Mouse (Mus musculus) lung, postnatal 36 days (tissue): ENCODE results near the gene Ap1m2.
A peak's percentile ranks its signal among the peaks of the same experiment; 100 is the strongest.
"Not testable (repeated sequence)": the region's sequence is repeated elsewhere in the genome, so short reads cannot be mapped to it uniquely, and the experiment has no call there.

Experiments used
- DNase-seq: peaks from one replicate; pipeline ENCODE4 v3.0.0; 2022; ENCODE audit warnings: mixed read lengths

The Ap1m2 gene

DNA sequence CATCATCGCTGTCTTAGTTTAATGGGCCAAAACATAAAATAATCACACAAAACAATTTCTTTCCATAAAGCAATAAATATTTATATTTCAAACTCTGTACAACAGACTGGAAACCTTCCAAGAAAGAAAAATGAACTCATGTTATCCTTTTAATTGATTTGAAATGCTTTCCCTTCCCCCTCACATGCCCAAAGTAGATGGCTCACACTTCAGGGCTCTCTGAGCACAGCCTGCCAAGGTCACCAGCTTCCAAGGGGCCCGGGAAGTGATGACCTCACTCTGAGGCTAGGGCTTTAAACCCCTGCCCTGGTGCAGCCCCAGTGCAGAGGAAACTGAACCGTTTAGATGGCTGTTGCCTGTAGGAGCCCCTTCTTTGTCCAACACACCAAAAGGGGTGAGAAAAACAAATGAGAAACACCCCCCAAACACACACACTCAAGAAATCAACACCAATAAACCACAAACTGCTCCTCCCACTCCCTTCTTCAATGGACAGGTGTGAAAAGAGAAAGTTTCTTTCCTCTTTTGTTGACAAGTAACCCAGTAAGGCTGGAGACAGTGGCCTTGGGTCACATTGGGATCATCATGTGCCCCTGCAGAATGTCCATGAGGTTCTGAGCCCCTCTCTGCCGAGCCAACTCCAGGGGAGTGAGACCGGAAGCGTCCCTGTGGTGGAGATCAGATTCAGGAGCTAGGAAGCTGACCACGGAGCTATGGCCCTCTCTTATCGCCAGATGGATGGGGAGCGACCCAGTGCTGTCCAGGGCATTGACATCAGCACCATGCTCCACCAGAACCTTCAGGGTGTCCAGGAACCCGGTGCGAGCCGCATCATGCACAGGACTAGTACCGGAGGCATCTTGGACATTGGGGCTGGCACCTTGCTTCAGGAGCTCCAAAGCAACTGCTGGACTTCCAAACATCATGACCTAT is 23.5 kb downstream of the Ap1m2 start:
- DNase-seq = peak; percentile 37

DNA sequence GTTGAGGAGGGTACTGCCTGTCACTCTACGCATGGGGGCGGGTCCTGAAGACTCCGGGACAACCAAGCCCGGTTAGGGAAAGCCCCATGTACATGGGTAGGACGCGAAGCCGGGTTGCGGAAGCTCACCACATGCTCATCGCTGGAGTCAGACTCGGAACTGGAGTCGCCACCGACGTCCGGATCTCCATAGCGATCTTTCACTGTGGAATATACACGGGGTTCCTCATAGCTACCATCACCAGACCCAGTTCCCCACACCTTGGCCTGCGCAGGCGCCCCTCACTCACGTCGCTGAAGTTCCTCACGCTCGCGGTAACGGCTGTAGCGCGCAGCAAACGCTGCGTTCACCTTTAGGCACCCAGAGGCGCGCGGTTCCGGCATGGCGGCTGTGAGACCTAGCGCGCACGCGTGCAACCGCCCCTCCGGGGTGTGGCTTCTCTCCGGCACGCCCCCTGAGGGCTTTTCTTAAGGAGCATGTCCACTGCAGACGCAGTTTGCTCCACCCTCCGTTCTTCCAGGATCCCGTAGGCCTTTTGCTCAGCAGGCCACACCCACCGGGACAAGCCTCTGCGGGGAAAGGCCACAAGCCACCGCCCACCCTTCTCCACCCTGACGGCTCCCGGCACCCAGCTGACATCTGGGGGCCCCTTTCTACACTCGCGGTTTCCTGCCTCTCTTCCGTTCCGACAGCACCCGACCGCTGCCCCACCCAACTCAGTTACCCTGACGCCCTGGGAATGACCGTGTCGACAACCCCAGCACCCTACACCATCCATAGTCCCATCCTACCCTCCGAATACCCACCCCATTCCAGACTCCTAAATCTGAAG is 24.4 kb downstream of the Ap1m2 start, which contains the start of gene Kri1:
Gene Kri1 (minus strand): TSS at position 399 of the 832 bp plus-strand sequence.
- peak; percentile 100 for DNase-seq

DNA sequence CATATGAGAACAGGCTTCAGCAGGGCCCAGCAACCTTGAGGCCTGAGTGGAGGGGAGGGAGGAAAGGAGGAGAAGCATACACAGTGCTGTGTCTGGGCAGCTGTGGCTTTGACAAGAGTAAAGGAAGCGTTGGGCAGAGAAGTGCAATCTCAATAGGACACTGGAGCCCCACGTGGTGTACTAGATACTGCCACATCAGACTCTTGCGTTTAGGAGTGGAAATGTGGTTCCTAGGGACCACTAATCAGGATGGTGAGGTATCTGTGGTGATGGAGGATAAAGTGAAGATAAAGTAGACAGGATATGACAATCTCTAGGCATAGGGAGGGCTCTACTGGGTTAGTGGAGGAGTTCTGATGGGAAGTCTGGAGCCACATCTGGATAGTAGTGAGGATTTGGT is 25.4 kb downstream of the Ap1m2 start:
- DNase-seq = no peak

DNA sequence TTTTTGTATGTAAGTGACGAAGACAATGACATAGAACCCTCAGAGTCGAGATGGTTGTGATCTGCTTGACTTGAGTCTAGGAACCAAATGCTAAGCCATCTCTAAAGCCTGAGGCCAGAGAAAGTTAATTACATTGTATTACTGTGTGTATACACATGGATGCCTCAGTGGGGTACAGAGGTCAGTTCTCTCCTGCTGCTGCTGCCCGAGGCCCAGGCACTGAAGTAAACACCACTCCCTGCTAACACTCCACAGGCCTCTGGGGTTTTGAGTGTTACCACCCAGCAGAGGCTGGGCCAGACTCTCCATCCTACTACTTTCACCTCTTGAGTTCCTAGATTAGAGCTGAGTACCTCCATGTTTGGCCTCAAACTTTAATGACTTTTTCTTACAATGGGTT is 28.1 kb downstream of the Ap1m2 start:
- DNase-seq = no peak

DNA sequence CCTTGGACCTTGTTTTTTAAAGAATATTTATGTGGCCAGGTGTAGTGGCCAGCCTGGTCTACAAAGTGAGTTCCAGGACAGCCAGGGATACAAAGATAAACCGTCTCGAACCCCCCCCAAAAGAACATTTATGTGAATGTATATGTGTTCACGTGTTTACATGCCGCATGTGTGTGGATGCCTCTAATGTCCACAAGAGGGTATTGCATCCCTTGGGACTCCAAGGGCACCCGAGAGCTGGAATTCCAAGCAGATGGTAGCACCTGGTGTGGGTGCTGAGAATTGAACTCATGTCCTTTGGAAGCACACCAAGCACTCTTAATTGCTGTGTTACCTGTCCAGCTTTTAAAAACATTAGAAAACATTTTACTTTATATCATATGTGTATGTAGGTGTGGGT is 28.5 kb downstream of the Ap1m2 start:
- DNase-seq = no peak

DNA sequence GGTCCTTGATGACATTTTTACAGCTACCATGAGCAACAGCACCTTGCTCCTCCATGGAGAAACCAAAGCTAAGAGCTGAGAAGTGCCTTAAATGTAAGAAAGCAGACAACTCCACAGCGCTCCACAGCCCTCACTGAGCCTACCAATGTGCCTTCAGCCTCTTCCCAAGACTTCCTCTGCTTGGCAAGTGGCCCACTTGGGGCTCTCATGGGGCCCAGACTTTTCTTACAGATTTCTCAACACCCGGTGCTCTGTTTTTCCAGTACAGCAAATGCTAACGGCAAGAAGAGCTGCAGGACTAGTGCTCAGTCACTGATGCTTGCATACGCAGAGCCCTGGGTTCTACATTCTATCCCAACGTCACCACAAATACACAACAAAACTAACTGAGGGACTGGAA is 34.4 kb downstream of the Ap1m2 start:
- DNase-seq = no peak

DNA sequence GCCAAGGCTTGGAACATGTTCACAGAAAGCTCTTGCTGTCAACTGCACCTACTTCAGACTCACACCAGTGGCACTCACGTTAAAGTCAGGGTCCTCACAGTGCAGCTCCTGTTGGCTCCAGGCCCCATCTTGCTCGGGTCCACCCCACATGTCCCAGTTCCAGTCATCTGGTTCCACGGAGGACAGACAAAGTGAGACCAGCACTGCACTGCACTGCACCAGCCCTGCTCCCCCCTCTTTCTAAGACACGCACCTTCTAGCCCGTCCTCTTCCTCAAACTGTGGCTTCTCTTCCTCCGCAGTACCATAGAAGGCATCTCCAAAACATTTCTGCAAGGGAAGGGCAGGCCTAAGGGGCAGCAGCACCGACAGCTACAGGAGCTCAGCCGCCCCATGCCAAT is 35.8 kb downstream of the Ap1m2 start:
- no peak for DNase-seq

DNA sequence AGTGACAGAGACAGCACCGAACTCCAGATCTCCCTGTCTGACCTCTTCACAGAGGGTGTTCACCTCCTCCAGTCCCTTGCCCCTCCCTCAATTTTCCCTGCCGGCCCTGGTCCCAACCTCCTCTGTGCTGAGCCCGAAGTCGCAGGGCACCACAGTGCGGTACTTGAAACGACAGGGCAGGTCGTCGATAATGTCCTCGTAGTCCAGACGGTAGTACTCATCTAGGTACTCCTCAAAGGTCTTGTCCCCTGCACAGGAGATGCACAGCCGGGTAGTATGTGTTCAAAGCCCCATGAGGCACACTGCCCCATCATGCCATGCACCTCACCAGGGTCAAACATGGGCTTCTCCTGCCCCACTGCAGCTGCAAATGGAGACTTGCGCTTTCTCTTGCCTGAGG is 36.4 kb downstream of the Ap1m2 start:
- no peak for DNase-seq

DNA sequence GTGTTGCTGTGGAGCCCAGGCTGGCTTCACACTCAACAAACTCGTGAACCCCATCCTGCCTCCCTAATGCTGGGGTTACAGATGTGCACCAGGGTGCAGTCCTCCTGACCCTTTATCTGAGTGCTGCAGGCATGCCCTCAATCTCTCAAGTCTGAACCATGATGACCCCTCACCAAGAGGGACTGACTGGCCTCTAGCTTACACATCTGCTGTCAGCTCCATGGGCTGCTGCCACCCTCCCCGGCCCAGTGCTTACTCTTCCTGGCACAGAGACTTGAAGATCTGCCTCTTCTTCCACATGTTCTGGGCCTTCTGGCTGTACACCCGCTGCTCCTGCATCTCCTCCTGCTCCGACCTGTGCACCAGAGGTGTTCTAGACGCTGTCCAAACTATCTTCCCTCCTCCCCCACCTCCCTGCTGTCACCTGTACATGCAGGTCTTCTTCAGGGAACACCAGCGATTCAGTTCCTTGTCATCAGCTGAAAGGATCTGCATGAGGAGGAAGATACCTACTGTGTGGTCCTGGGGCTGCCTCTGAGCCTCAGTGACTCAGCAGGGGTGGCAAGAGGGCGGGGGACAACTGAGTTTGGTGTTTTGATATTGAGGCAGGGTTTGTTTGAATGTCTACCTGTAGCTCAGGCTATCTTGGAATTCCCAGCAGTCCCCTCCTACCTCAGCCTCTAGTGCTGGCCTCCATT is 37.0 kb downstream of the Ap1m2 start:
- no peak for DNase-seq

DNA sequence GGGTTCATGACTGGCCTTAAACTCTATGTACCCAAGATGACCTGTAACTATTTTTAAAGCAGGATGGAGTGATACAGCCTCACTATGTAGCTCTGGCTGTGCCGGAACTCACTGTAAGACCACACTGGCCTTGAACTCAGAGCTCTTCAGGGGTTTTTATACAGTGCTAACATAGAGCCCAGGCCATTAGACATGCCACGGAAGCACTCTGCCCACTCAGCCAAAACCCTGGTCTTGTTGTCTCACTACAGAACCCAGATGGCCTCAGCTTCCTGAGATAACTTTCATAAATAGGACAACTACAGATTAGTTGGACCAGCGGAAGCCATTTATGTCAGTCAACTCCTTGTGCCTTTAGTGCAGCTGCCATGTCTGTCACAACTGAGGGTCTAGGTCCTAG is 37.8 kb downstream of the Ap1m2 start:
- no peak for DNase-seq

DNA sequence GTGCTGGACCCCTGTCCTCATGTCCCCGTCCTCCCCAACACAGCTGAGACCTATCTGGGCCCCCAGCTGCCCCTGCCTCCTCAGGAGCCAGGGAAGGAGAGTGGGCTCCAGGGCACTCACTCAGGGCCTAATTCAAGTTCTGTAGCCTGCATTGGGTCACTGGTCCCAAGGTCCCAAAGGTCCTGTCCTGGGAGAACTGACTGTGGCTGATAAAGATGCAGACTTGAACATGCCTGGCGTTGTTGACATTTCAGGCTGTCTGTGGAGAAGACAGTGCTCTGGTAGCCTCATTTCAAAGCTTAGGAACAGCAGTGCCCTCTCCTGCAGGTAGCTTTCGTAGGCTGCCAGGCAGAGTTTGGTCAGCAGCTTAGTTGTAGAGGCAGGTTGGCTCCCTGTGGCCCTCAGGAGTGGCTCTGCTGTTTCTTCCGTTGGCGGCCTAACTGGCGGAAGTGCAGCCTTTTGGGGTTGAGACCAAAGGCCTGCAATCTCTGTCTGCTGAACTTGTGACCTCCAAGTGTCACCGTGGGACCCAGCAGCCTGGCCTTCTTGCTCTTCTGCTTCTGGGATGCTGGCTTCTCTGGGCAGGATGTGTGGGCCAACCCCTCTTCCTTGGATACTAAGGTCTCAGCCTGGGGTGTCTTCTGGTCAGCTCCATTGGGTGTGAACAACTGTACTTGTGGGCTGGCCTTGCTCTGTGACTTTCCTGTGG is 38.5 kb downstream of the Ap1m2 start:
- DNase-seq = peak; percentile 60

DNA sequence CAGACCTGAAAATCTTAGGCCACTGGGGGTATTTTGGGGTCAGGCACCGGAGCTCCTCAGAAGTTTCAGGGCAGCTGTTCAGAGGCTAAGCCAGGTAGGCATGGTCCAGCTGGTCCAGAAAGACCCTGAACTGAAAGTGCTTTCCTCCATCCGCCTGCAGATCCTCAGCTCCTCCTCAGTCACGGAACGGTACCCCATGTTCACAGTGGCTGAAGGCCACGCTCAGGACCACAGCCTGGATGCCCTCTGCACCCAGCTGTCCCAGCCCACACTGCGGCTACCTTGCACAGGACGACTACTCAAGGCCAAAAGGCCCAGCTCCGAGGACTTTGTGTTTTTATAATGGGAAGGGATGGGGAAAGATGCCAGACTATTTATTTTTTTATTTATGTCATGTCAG is 39.0 kb downstream of the Ap1m2 start:
- DNase-seq = no peak

DNA sequence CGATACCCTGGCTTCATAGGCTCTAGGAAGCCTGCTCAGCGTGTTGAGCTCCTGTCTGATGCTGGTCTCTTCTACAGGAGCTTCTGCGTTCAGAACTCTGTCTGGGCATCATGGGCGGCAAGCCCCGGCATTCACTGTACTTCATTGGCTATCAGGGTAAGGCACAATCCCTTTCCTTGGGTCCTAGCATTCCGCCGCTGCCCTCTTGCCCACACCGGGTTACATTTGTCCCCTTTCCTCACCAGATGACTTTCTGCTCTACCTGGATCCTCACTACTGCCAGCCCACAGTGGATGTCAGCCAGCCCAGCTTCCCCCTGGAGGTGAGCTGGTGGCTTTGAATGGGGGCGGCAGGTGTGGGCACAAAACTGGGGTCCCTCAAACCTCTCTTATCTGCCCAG is 39.7 kb downstream of the Ap1m2 start:
- DNase-seq = no peak

DNA sequence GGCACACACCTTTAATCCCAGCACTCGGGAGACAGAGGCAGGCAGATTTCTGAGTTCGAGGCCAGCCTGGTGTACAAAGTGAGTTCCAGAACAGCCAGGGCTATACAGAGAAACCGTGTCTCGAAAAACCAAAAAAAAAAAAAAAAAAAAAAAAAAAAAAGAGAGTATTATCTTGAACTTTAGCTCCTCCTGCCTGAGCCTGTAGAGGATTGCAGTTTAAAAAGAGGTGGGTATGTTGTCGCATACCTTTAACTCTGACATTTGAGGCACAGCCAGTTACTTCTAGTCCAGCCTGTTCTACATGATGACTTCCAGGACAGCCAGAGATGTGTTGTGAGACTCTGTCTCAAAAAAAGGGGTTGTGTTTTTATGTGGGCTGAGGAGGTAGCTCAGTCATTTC is 42.5 kb downstream of the Ap1m2 start:
- not testable (repeated sequence) for DNase-seq

DNA sequence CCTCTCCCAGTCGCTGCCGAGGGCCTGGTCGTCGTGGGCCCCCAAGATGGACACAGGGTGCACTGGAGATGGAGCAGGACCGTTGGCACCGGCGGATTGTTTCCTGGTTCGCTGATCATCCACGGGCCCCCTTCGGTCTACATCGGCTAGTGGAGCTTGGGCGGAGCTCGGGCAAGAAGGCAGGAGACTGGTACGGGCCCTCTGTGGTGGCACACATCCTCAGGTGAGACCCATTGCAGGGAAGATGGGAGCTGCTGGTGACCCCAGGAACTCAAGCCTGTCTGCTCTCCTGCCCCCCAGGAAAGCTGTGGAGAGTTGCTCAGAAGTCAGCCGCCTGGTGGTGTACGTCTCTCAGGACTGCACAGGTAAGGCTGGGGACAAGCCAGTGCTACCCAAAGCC is 43.8 kb downstream of the Ap1m2 start:
- DNase-seq = no peak

DNA sequence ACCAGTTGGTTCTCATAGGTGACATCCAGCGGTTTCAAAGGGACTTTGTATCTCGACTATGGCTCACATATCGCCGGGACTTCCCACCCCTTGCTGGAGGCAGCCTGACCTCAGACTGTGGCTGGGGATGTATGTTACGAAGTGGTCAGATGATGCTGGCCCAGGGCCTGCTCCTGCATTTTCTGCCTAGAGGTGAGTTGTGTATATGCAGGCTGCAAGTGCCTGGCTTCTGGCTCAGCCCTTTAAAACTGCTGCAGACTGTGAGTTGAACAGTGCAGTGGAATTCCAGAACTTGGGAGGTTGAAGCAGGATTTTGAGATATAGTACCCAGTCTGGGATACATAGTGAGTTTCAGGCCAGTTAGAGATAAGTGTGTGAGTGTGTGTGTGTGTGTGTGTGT is 45.2 kb downstream of the Ap1m2 start:
- DNase-seq = no peak

DNA sequence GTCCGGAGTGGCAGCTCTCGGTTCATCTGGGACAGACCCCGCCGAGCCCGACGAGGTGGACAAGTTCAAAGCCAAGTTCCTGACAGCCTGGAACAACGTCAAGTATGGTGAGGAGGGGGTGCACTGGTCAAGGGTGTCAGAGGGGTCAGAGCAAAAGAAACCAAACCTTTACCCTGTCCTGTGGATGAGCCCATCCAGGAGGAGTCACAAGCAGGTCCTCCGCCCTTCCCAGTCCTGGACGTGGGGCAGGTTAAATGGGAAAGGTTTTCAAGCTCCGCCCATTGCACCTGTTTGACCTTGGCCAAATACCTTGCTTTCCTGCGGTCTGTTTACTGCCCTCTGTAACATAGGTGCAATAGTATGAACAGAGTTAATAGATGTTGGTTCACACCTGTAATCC is 46.5 kb downstream of the Ap1m2 start:
- DNase-seq = peak; percentile 42

DNA sequence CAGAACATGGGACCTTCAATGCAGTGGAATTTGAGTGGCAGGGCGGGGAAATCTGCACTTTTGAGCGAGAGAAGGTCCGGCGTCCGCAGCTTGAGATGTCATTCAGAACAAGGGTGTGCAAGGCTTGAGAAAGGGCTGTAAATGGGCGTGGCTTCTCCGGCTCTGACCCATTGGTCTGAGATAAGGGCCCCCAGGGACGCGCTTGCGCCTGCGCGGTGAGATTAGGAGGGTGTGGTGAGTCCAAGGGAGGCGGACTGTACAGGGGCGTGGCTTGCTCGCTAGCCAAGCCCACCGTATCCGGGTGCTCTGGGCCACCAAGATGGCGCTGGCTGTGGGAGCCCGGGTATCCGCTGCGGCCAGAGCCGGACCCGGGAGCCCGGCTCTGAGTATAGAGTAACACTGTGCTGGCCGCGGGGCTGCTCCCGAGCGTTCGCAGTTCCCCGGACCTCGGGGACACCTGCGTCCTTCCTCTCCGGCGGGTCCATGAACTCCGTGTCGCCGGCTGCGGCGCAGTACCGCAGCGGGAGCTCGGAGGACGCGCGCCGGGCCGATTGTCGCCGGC is 47.1 kb downstream of the Ap1m2 start, which contains the start of gene Atg4d:
Gene Atg4d (plus strand): TSS at position 294 of the 562 bp plus-strand sequence.
- peak; percentile 99 for DNase-seq

DNA sequence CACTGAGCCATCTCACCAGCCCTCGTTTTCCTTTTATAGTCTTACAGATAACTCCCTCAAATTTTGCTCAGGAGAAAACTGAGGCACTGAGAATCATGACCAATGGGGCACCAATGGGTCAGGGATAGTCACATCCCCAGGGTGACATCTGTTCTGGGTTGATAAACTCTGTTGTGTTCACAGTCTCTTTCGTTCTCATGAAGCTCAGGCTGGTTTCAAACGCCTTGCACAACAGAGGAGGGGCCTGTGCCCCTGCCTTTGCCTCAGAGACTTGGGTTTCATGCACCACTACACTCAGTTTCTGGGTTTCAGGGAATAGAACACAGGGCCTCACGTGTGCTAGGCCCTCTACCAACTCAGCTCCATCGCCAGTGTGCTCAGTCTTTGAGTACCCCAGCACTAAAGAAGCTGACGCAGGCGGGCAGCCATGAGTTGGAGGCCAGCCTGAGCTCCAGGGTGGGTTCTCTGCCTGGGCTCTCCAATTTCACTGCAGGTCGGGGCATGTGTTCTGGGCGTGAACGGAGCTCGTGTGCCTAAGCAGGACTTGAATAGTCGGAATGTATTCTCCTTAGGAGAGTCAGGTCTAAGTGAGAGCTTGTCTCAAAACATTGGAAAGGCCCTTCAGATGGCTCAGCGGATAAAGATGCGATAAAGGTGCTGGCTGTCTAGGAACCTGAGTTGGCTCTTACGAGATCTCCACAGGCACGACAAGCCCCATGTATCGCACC is 47.7 kb downstream of the Ap1m2 start:
- no peak for DNase-seq

DNA sequence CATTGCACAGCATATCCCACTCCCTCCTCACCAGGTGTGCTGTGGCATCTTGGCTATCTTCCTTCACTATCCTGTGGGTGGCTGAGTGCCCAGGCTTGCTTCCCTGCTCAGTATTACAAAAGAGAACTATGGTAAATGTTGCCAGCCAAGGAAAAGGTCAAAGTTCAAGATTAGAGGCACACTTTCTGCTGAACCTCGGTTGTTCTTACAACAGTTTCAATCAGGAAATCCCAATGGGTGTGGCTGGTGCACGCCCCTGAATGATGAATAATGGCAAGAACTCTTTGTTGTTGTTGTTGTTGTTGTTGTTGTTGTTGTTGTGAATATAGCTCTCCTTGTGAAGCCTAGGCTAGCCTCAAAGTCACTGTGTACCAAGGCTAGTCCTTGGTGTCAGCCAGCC is 50.3 kb downstream of the Ap1m2 start:
- peak; percentile 40 for DNase-seq

DNA sequence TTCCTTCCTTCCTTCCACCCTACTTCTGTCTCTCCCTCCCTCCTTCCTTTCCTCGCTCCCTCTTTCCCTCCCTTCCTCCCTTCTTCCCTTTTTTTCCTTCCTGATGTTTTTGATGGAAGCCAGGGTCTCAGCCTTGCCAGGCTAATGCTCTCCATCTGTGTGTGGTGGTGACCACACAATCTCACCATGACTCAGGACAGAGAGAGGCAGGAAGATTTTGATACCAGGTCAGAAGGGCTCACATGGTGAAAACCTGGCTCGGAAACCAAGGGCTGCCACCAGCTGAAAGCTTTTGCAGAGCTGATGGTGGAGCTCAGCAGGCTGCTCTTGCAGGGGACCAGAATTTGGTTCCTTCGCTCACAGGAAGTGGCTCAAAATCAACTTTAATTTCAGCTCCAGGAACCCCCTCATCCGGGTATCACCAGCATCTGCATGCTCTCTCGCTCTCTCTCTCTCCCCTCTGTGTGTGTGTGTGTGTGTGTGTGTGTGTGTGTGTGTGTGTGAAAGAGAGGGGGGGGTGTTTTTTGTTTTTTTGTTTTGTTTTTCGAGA is 51.6 kb downstream of the Ap1m2 start:
- DNase-seq = no peak
